Mouse (Mus musculus) ovary, postnatal 36 days (tissue): ENCODE results near the gene Pf4.

Experiments used
- DNase-seq: peaks from one replicate; pipeline ENCODE4 v3.0.0; 2022; ENCODE audit warnings: low spot score, mixed read lengths

Pf4 gene

DNA sequence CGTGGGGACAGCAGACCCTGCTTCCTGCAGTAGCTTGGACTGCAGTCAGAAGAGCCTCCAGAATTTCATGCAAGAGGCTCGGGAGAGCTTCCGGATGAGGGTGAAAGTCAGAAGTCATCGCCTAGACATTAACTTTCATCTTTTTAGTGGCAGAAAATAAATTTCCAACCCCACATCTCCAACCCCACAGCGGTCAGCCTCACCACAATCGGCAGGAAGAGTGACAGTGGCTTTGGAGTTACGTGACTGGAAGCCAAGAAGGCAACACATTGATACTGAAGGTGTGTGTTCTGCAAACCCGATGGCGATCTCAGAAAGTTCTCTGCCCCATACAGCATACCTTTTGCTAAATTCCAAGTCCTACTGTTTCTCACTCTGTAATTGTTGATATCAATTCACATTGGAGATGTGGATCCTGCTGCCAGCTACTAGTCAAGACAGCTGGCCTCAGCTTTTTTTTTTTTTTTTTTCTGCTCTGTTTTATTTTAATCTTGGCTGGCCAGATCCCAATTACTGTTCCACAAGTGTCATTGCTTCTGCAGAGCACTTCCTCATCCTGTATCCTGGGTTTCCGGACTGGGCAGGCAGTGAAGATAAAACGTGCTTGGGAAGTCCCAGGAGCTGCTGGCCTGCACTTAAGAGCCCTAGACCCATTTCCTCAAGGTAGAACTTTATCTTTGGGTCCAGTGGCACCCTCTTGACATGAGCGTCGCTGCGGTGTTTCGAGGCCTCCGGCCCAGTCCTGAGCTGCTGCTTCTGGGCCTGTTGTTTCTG is at the start of gene Pf4:
TSS of gene Pf4 (plus strand) at position 556 of the 774 bp plus-strand sequence.
- no peak for DNase-seq

- DNase-seq, result no peak
These were observed 49.6 kb upstream of the Pf4 start for GRCm38 (mm10) chr5:90722656-90723055.

- DNase-seq, result no peak
These were observed 44.0 kb upstream of the Pf4 start for GRCm38 (mm10) chr5:90728254-90728653.

GRCm38 (mm10) chr5:90731480-90731879 is 40.8 kb upstream of the Pf4 start:
- peak; percentile 12 for DNase-seq

DNA sequence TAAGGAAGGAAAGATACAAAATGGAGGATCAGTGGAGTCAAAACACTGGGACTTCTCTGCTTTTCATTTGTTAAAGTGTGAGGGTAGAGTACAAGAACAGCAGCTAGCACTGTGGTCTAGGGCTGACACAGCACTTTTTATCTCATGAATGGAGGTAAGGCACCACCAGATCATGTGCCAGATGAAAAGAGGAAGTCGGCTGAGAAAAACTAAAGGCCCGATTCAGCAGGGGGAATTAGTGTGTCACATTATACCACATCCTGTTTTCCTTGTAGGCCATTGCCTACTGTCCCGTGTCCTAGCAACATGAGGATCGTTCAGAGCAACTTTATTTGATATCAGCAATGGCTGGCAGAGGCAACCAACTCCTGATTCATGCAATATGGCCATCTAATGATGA is 30.2 kb upstream of the Pf4 start:
- no peak for DNase-seq

DNA sequence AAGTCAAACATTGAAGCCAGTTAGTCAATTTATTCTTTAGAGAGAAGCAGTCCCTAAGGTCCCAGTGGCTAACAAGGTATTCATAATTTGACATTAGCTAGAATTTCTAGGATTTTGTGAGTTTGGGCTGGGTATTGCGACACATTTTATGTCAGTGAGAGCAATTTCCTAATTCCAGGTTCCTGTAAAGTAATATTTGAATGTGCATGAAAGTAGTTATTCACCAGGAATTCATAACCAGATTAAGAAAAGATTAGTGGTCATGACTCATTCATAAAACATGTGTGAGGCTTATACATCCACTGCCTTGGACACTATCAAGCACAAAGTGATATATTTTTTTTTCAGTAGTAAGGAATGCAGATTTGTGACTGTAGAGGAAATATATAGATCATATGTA is 18.3 kb upstream of the Pf4 start:
- DNase-seq, result no peak

GRCm38 (mm10) chr5:90758020-90758605 is 14.1 kb upstream of the Pf4 start:
- peak; percentile 14 for DNase-seq

DNA sequence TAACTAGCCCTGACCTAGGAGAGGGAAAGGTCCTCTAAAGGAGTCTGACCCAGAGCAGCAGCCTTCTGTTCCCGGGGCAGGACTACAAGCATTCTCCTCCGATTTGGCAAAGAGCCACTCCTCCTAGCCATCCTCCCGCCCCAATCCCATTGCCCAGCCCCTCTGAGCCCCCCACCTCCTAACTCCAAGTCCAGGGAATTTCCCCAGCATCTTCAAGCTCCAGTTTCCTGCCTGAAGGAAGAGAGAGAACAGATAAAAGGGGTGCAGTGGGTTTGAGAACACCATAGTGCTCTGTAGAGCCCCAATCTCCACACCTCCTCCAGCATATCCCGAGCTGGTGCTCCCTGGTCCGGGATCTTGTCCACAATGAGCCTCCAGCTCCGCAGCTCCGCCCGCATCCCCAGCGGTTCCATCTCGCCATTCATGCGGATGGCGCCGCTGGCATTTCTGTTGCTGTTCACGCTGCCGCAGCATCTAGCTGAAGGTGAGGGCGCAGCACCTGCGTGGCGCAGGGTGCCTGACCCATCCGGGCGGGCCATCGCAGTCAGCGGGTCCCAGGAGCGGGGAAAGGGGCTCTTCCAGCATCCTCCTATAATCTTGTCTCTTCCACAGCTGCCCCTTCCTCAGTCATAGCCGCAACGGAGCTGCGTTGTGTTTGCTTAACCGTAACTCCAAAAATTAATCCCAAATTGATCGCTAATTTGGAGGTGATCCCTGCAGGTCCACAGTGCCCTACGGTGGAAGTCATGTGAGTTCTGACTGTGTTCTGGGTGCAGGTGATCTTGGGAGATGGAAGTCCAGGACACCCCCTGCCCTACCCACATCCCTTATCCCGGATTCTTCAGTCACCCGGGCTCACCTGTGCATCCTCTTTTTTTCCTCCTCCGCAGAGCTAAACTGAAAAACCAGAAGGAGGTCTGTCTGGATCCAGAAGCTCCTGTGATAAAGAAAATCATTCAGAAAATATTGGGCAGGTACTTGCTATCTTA is 12.9 kb upstream of the Pf4 start, which contains the start of gene Cxcl5:
TSS of gene Cxcl5 (plus strand) at position 284 of the 989 bp plus-strand sequence.
- DNase-seq, result peak; percentile 33

DNA sequence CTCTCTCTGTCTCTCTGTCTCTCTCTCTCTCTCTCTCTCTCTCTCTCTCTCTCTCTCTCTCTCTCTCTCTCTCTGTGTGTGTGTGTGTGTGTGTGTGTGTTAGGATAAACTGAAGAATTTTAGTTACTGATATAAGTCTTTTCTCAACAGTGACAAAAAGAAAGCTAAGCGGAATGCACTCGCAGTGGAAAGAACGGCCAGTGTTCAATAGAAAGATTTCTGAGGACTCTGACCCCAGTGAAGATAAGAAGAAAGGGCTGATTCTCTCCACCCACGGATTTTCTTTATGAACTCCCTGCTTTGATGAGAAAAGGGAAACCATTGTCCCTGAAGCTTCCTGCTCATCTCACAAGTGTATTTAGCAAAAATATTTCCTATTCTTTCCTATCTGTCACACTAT is 11.9 kb upstream of the Pf4 start:
- DNase-seq, result no peak

GRCm38 (mm10) chr5:90760844-90761243 is 11.4 kb upstream of the Pf4 start:
- DNase-seq, result no peak

DNA sequence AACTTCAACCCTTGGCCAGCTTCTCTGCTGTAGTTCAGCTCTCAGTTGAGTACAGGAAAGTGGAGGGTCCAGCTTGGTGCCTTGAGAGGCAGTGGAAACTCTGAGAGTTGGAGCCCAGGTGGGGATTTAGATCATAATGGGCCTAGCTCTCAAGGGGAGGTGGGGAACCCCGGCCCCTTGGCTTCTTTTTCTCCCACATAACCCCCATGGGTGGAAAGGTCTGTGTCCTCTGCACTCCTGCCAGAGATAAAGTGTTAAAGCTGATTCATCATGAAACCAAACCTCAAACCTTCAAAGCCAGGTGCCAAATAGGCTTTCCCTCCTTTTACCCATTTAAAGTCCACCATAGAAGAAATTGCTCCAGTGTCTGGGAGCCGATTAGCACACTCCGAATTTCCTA is 10.4 kb upstream of the Pf4 start:
- no peak for DNase-seq

- DNase-seq, result no peak
These were observed 8.1 kb upstream of the Pf4 start for GRCm38 (mm10) chr5:90763912-90764665.

GRCm38 (mm10) chr5:90765821-90766606 is 6.2 kb upstream of the Pf4 start:
- no peak for DNase-seq

- no peak for DNase-seq
These were observed 4.0 kb upstream of the Pf4 start, which contains the start of gene Ppbp for GRCm38 (mm10) chr5:90768218-90768617. Ppbp (plus strand) TSS chr5:90768518.

GRCm38 (mm10) chr5:90771369-90771768 is 866 bp upstream of the Pf4 start:
- no peak for DNase-seq

DNA sequence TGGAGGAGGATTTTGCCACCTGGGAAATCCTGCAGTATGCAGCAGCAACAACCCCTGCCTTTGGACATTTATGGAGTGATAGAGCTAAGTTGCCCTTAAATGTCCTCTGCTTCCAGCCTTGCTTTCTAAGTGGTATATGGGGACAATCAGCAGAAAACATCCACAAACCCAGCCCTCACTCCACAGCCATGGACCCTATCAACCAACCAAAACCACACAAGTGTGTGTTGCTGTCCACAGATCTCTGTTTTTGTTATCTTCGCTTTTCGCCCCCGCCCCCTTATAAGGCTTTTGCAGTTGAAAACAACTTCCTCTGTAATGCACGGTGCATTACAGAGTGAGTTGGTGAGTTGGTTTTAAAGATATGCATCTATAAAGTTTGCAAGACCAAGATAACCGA is 3.3 kb downstream of the Pf4 start:
- no peak for DNase-seq

DNA sequence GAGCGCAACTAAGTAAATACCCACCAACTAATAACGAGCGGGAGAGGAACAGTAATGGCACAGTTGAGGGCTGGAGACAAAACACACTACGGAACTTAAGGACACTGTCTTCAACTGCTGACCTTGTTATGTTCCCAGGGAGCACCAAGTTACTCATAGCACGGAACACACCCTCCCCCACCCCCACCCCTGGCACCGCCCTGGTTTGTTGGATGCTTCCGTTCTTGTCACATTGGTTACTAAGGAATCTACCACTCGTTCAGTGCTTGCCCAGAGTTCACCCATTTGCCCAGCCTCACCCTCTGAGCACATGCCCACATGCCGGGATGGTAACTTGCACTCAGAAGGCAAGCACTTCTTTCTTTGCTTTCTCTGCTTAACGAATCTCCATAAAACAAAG is 5.4 kb downstream of the Pf4 start:
- DNase-seq, result no peak

GRCm38 (mm10) chr5:90778856-90779255 is 6.6 kb downstream of the Pf4 start:
- no peak for DNase-seq

GRCm38 (mm10) chr5:90783697-90784096 is 11.5 kb downstream of the Pf4 start:
- no peak for DNase-seq

- peak; percentile 46 for DNase-seq
These were observed 13.7 kb downstream of the Pf4 start, which contains the start of gene Cxcl3 for GRCm38 (mm10) chr5:90785659-90786588. Cxcl3 (plus strand) TSS chr5:90786103.
